Mouse (Mus musculus) layer of hippocampus, adult 2 months (tissue): ENCODE results near the gene Pla1a. TPM values are rescaled to one million over a fixed set of nuclear protein-coding genes. Genes with fewer than 3 reads are reported as not detected.

Experiments
- DNase-seq, 2 experiments: peaks; one replicate each; pipeline ENCODE4 v3.0.0; 2022; ENCODE audit warnings: low spot score in 2 of 2
- H3K27ac ChIP-seq: fragments of 200-600 bp; 2 replicates; pipeline ENCODE4 v1.8.1; 2022
- H3K4me3 ChIP-seq: fragments of 200-600 bp; 2 replicates; pipeline ENCODE4 v1.8.1; 2022; ENCODE audit warnings: mild to moderate bottlenecking
- CTCF ChIP-seq: fragments of 200-600 bp; conservative IDR thresholded peaks from 2 replicates; pipeline ENCODE4 v1.8.1; 2022; ENCODE audit warnings: antibody characterized with exemption, mild to moderate bottlenecking, moderate library complexity
- total RNA-seq, 2 experiments: library from RNA; stranded (reverse); gene quantifications; 2 replicates each; pipeline ENCODE4 v1.2.3; 2021

Pla1a gene
- total RNA-seq, 2 experiments from 2014 or later, result 0.76 to 0.97 TPM

DNA sequence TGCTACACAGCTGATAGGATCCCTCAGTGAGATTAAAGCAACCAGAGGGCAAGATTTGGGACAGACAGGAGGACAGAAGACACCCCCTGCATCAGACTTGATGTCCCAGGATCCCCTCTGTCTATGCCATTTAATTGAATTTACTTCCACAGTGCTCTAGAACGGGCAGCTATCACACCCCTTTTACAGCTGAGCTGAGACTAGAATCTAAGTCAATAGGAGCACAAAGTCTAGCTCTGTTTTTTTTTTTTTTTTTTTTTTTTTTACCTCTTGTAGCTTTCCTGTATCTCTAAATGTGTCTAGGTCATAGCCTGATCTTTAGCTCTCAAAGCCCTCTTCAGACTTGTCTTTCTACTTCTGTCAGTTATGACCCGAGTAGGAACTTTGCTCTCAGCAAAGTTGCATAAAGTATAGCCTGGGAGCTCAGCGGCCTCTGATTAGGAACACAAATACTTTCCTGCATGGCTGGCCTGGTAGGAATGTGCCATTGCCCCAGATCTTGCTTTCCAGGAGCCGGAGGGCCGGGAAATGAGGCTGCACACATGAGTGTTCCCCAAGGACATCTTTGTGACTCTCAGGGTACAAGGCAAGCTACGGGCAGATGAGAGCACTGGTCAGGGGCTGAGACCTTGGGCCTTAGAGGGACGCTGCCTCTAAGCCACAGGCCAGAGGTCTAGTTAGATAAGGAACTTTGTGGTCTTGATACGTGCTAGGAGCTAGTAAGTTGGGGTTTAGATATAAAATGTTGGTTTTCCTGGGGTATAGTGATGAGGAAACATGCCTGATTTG, 35.2 kb upstream of the Pla1a start:
- no peak for TF ChIP-seq CTCF

DNA sequence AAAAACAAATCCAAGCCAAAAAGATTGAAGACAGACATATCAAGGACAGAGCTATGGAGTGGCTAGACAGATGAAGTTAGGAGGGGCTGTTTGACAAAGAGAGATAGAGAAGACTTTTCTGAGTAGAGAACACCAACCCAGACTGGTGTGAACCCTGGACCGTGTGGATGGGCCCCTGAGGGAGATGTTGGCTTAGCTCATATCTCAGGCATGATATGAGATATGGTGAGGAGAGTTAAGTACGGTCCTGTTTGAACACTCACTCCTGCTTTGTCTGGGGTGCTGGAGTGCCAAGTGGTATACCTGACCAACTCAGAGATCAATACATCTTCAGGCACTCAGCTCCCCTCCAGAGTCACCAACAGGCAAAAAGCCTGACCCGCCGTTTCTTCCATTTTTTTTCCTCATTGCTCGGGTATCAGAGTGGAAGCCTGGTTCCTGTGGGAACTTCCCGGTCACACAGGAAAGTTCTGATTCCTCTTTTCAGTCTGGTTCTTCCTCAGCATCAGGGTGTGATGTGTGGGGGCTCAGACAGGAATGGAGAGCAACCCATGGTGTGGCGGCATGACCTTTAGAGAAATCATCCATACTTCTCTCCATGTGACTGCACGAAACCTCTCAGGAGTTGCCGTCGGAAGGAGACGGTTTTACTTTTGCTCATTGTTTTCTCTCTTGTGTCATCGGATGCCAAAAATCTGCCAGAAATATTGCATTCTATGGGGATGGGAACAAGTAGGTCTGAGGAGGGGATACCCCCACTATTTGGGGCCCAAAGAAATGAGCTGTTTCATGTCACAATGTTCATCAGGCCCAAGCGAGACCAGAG, 34.4 kb upstream of the Pla1a start:
- no peak for TF ChIP-seq CTCF
- DNase-seq, result no peak
- no peak overlapping the region for H3K4me3 ChIP-seq
- H3K27ac ChIP-seq, result no peak overlapping the region

More for the DNA sequence above, 35.2 kb upstream of the Pla1a start:
- DNase-seq, result no peak
- H3K27ac ChIP-seq, result no peak overlapping the region
- H3K4me3 ChIP-seq, result no peak overlapping the region

DNA sequence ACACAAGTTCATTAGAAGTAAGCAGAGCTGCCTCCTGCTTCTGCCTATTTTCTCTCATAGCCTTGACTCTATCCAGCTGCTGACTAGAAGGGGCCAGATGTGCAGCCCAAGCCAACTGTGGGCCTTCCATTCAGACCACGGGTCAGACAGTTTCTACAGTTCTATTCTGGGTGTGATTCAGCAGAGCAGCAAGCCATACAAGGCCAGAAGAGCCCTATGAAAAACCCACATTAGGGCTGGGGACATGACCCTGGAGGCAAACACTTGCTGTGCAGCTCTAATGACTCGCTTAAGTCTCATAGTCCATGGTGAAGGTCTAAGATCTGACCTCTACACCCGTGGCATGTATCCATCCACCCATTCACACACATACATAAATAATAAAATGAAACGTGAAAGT, 33.1 kb upstream of the Pla1a start:
- no peak for DNase-seq
- no peak overlapping the region for H3K27ac ChIP-seq
- H3K4me3 ChIP-seq, result no peak overlapping the region
- no peak for TF ChIP-seq CTCF

DNA sequence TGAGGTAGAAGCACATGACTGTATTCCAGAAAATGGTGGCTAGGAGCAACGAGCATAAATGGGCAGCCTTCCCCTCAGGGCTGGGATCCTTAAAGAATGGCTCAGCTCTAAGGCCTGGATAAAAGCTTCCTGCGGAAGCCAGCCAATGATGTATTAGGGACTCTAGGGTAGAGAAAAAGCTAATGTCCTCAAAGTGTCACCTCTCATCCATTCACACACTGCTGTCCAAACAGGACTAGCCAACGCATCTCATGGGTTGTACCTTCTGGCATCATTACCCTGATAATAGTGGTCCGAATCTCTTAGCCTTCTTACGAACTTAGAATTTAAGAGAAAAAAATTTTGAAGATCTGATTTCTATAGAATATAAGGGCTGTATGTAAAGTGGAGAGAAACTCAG, 30.4 kb upstream of the Pla1a start:
- no peak for TF ChIP-seq CTCF
- Histone ChIP-seq H3K27ac (no peak overlapping the region), H3K4me3 (no peak overlapping the region)
- no peak for DNase-seq

DNA sequence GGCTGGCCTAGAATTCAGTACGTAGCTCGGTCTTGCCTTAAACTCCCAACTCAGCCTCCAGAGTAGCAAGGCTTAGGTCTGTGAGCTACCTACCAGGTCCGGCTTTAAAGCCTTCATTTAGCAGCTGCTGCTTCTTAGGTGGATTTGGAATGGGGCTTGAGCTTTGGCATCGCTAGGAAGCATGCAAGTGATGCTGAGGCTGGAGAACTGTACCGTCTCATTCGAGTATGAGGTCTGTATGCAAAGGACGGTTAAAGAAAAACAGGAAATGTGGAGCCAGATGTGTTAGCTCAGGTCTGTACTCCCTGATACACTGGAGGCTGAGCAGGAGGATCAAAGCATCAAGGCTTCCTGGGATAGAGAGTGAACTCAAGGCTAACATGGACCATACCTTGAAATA, 29.2 kb upstream of the Pla1a start:
- no peak for DNase-seq
- H3K4me3 ChIP-seq, result no peak overlapping the region
- H3K27ac ChIP-seq, result no peak overlapping the region
- no peak for TF ChIP-seq CTCF

DNA sequence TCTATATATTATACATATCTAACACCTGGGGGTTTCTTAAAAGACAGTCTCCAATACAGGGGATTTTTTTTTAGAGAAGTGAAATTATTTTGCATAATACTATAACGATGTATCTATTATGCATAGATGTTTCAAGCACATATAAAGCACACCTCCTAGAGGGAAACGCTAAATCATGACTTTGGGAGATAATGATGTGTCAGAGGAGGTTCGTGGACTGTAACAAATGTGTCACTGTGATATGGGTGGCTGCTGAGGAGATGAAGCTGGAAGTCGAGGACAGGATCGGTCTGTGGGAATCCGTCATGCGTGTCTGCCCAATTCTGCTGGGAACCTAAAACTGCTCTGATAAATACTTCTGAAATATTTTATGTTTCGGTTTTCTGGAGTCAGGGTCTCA, 28.8 kb upstream of the Pla1a start:
- no peak for DNase-seq
- no peak for TF ChIP-seq CTCF
- no peak overlapping the region for H3K27ac ChIP-seq
- no peak overlapping the region for H3K4me3 ChIP-seq

DNA sequence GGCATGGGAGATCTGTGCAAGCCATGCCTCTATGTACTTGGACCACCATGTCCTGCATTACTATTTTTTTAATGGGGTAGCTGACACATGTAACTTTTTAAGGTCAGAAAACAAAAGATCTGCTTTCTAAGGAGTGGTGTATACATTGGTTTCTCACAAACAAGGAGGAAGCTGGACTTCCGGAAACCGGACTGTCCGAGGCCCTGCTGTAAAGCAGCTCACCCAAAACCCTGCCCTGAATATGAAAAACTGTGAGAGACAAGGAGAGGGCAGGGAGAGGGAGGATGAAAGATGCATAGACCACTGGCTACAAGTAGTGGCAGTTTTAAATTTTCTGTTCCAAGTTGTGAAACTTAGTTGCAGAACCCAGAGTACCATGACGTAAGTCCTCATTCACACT, 27.0 kb upstream of the Pla1a start:
- no peak for DNase-seq
- Histone ChIP-seq H3K27ac (no peak overlapping the region), H3K4me3 (no peak overlapping the region)
- TF ChIP-seq CTCF, result no peak

DNA sequence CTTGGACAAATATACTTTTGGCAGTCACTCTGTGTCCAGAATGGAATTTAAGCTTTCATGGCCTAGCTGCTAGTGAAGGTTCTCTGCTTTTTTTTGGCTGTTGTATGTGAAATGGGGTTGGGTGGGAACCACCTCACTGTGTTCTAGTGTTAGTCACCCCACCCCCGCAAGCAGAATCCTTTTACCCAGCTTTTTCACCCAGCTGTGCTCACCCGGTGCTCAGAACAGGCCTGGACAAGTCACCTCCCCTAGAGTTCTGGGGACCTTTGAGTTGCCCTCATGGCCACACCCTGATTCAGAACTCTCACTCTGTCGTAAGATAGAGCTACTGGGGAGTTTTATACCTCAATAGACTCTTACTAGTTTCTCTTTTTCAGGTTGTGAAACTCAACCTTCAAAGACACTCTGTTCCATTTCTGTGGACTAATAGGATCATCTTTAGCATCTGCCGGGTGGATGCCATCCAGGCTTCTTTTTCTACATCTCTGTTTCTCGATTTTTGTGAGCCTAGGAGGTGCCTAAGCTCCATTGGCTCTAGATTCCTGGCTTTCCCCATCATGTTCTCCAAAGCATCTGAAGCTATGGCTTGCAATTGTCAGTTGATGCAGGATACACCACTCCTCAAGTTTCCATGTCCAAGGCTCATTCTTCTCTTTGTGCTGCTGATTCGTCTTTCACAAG, 25.8 kb upstream of the Pla1a start:
- TF ChIP-seq CTCF, result no peak
- no peak overlapping the region for H3K4me3 ChIP-seq
- H3K27ac ChIP-seq, result no peak overlapping the region
- DNase-seq, result no peak

DNA sequence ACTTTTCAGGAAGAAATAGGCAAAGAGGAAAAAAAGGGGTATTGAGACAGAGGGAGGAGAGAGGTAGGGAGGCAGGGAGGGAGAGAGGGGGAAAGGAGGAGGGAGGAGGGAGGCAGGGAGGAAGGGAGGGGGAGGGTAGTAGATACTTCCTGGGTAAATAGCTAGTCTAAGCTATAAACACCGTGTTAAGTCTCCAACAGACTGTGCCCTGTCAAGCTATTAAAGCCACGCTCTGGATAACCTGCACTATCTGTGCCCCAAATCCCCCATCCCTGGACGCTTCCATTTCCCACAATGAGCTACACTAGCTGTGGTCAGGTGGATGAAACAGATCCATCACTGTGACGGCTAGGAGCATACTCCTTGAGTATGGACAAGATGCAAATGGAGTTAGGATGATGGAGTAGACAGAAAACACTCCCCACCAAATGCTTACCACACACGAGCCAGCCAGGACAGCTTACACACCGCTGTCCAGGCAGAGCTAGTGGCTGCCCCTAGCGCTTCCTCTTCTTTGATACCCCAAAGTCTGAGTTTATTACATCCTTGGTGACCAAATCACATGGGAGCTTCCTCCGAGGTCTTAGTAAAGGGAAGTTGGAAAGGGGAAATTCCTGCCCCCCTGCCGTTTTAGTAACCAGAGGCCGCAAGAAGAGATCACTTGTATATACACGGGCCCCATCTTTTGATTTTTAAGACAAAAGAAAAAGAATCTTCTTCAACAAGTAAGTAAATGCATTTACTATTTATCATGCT, 24.0 kb upstream of the Pla1a start:
- DNase-seq, result no peak
- TF ChIP-seq CTCF, result no peak
- H3K4me3 ChIP-seq, result no peak overlapping the region

DNA sequence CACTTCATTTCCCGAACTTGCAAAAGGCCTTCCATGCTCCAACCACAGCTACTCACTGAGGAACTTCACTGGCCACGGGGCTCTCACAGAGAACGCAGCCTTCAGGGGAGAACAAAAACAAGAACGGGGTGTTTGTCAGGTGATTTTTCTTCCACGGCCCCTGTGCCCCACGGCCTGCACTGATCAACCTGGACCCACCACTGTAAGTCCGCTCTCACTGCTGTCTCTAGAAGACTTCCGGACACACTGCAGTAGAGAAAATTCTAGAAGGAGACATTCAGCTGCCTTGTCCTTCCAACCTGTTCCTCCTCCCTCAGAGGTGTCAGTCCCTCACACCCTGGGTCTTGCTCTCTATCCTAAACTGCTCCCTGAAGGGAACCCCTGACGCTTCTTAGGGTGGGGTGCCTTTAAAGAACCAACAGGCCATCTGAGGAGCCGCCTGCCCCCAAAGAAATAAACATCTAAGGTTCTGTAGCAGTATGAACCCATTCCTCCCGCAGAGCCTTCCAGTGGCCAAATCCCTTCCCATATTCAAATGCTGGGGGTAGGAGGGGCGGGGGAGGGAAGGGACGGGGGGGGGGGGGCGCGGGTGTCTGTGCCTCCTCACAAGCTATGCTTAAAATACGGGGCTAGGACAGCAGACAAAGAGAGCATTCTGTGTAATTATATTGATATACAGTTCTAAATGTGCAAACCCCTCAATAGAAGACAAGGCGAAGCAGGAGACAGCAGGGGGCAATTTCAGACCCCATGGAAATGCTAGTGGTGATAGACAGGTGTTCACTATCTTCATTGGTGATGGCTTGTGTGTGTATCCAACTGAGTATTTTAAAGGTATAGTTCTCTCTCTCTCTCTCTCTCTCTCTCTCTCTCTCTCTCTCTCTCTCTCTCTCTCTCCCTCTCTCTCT, 22.8 kb upstream of the Pla1a start, which contains the start of gene Cd80:
Gene Cd80, plus strand, starts transcription at position 51 of the 908 bp plus-strand sequence.
- no peak for DNase-seq
- no peak within 1 kb of the TSS for H3K27ac ChIP-seq
- no peak for TF ChIP-seq CTCF
- no peak within 1 kb of the TSS for H3K4me3 ChIP-seq

More for the DNA sequence above, 24.0 kb upstream of the Pla1a start:
- no peak overlapping the region for H3K27ac ChIP-seq

DNA sequence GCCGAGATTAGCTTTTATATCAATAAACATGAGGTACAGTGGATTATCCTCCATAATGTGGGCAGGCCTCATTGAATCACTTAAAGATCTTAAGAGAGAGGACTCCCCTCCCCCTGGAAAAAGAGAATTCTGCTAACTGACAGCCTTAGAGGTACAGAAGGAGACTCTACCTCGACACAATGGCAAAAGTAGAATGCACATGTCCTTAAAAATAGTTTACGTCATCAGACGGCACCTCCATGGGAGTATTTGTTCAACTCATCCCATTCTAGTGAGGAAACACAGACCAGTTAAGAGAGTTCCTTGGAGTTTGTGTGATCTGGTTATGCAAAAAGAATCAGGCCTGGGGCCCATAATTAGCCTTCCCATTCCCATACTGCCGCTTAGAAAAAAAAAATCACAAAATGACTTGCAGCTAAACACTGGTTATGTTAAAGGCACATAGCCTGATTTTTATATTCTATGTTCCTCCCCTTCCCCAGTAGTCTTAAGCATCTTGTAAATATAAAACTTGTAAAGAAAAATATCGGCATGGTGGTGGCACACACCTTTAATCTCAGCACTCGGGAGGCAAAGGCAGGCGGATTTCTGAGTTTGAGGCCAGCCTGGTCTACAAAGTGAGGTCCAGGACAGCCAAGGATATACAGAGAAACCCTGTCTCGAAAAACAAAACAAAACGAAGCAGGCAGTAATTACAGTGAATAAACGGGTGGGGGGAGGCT, 21.7 kb upstream of the Pla1a start:
- DNase-seq, result no peak
- Histone ChIP-seq H3K27ac (no peak overlapping the region), H3K4me3 (no peak overlapping the region)
- TF ChIP-seq CTCF, result no peak
